In genomic region chr17:29556456-29556855, GRCm38 (mm10) we compare ENCODE assay signal across 29 mouse cellular contexts. TPM values are rescaled to one million over a fixed set of nuclear protein-coding genes. Genes with fewer than 3 reads are reported as not detected.
DNase-seq lines count a peak whose midpoint lies in the region; ATAC-seq lines count a peak whose summit lies in the region.
"Had no signal": no experiment of that assay in that cellular context is flagged by ENCODE, and none has a peak within 500 bp of the region (broad histone marks: within the 10 kb centered on the region; RNA-seq: fewer than 3 reads in every experiment).

No protein-coding gene starts in this region.

- 79% methylated on average over 10 of the region's 10 CpGs for WGBS in limb, embryonic 15.5 days
- WGBS in forebrain, embryonic 10.5 days, result 97% methylated on average over 10 of the region's 10 CpGs

- H3K36me3 ChIP-seq in limb, embryonic 15.5 days, result peaks cover 5% of the 10 kb centered on the region; the same call in 1 of the 2 replicates
- peaks cover 28% of the 10 kb centered on the region for H3K36me3 ChIP-seq in forebrain, embryonic 10.5 days (replicated peaks)
- H3K36me3 ChIP-seq: forebrain, embryonic 15.5 days had no signal

- DNase-seq in adrenal gland, adult 2 months, result peak; percentile 49
- no peak for DNase-seq in adrenal gland, postnatal 25 days
- peak; percentile 33 to 36 for DNase-seq in heart, postnatal 10 days
- DNase-seq in heart, adult 8-10 months (ENCODE audit: low spot score), result no peak
- peak; percentile 34 for DNase-seq in adrenal gland, postnatal 10 days
- DNase-seq in forebrain, embryonic 10.5 days (ENCODE audit: extremely low spot score, low spot score), result no peak
- DNase-seq in right cerebral cortex, postnatal 25 days, result no peak
- DNase-seq: cerebellum, adult 11 months; cerebellum, postnatal 14 days; kidney, adult 2 months; kidney, postnatal 14 days; layer of hippocampus, adult 9-11 months; right cerebral cortex, adult 18-20 months had no signal

- no peak overlapping the region for H3K4me3 ChIP-seq in limb, embryonic 15.5 days
- no peak overlapping the region for H3K4me3 ChIP-seq in forebrain, embryonic 10.5 days
- H3K4me3 ChIP-seq: embryonic facial prominence, embryonic 13.5 days; forebrain, embryonic 15.5 days; midbrain, embryonic 13.5 days; neural tube, embryonic 13.5 days had no signal

- H3K27me3 ChIP-seq in limb, embryonic 15.5 days, result no peaks in the 10 kb centered on the region
- no peaks in the 10 kb centered on the region for H3K27me3 ChIP-seq in forebrain, embryonic 10.5 days (ENCODE audit: poor library complexity, severe bottlenecking)
- H3K27me3 ChIP-seq: embryonic facial prominence, embryonic 13.5 days; forebrain, embryonic 15.5 days; midbrain, embryonic 13.5 days; neural tube, embryonic 13.5 days had no signal

- H3K4me1 ChIP-seq in limb, embryonic 15.5 days, result 0 out of 2 replicates have a peak, but pooled peaks cover 3% of the 10 kb centered on the region
- peaks cover 2% of the 10 kb centered on the region; the same call in 1 of the 2 replicates for H3K4me1 ChIP-seq in forebrain, embryonic 10.5 days
- H3K4me1 ChIP-seq: forebrain, embryonic 15.5 days had no signal

- intact Hi-C loops in heart, postnatal 10 days (cut with DNase I), result no loop called here

- H3K27ac ChIP-seq in limb, embryonic 15.5 days, result peak overlapping the region; percentile 55
- no peak overlapping the region for H3K27ac ChIP-seq in forebrain, embryonic 10.5 days
- H3K27ac ChIP-seq: embryonic facial prominence, embryonic 13.5 days; forebrain, embryonic 15.5 days; liver, embryonic 14.5 days; midbrain, embryonic 13.5 days; neural tube, embryonic 13.5 days had no signal

- no peak overlapping the region for H3K4me2 ChIP-seq in limb, embryonic 15.5 days
- H3K4me2 ChIP-seq: embryonic facial prominence, embryonic 13.5 days; forebrain, embryonic 15.5 days; midbrain, embryonic 13.5 days; neural tube, embryonic 13.5 days had no signal

- no peak for ATAC-seq in limb, embryonic 15.5 days (ENCODE audit: insufficient number of reproducible peaks, low FRiP score, low TSS enrichment, low read depth)
- ATAC-seq: CD4-positive, CD25-positive, alpha-beta regulatory T cell, adult 4 months; forebrain, embryonic 15.5 days; hindbrain, embryonic 16.5 days; midbrain, embryonic 13.5 days had no signal

- H3K9me3 ChIP-seq in limb, embryonic 15.5 days, result no peaks in the 10 kb centered on the region
- peaks cover 6% of the 10 kb centered on the region; the same call in 1 of the 2 replicates for H3K9me3 ChIP-seq in forebrain, embryonic 10.5 days
- H3K9me3 ChIP-seq: forebrain, embryonic 15.5 days had no signal

- H3K9ac ChIP-seq in limb, embryonic 15.5 days, result no peak overlapping the region
- H3K9ac ChIP-seq: embryonic facial prominence, embryonic 13.5 days; forebrain, embryonic 15.5 days; liver, embryonic 14.5 days; midbrain, embryonic 13.5 days; neural tube, embryonic 13.5 days had no signal

RNA-seq across cellular contexts. Expression of gene Tmem217, which starts 4.3 kb away (rescaled TPM):
- not detected for total RNA-seq in adrenal gland, adult 2 months (2021)
- 0.88 and 1.6 TPM in 2 replicates for polyA plus RNA-seq in adrenal gland, adult 2 months (2012; rRNA removed)
- total RNA-seq in adrenal gland, postnatal 25 days (2021), result 0.36 TPM in 1 of 2 replicates, not detected in the other
- not detected for total RNA-seq in heart, postnatal 10 days (2021)
- not detected for total RNA-seq in heart, adult 8-10 months (2022)
- total RNA-seq in adrenal gland, postnatal 10 days (2021), result not detected
- polyA plus RNA-seq in limb, embryonic 15.5 days (2015; fragmentation: Nextera tagmentation; extraction: Ambion mirVana), result 0.73 and 1.1 TPM in 2 replicates
- polyA plus RNA-seq in forebrain, embryonic 10.5 days (2016; fragmentation: Nextera tagmentation; extraction: Ambion mirVana), result 1.0 and 1.2 TPM in 2 replicates
- total RNA-seq: heart, postnatal 36 days; left cerebral cortex, adult 8-10 months had no signal

RNA-seq across cellular contexts. Expression of gene Tbc1d22b, which starts 6.9 kb away (rescaled TPM):
- 10 to 100 TPM; 24.2 to 30.5 TPM for total RNA-seq in adrenal gland, adult 2 months (2021)
- 25.7 and 30.6 TPM in 2 replicates for polyA plus RNA-seq in adrenal gland, adult 2 months (2012; rRNA removed)
- 28.4 and 30.7 TPM in 2 replicates for total RNA-seq in adrenal gland, postnatal 25 days (2021)
- 10 to 100 TPM; 15.4 to 16.2 TPM for total RNA-seq in heart, postnatal 10 days (2021)
- 10 to 100 TPM; 11.3 to 13.5 (median 11.9) TPM for total RNA-seq in heart, adult 8-10 months (2022)
- 10 to 100 TPM; 19.7 to 20.3 TPM for total RNA-seq in adrenal gland, postnatal 10 days (2021)
- polyA plus RNA-seq in limb, embryonic 15.5 days (2015; fragmentation: Nextera tagmentation; extraction: Ambion mirVana), result 13.4 and 14.7 TPM in 2 replicates
- polyA plus RNA-seq in forebrain, embryonic 10.5 days (2016; fragmentation: Nextera tagmentation; extraction: Ambion mirVana), result 18.3 and 19.3 TPM in 2 replicates

RNA-seq across cellular contexts. Expression of gene Gm17657, which starts 7.0 kb away (rescaled TPM):
- total RNA-seq in adrenal gland, adult 2 months (2021), result not detected
- not detected in 2 replicates for polyA plus RNA-seq in adrenal gland, adult 2 months (2012; rRNA removed)
- not detected in 2 replicates for total RNA-seq in adrenal gland, postnatal 25 days (2021)
- not detected for total RNA-seq in heart, postnatal 10 days (2021)
- total RNA-seq in heart, adult 8-10 months (2022), result not detected
- not detected for total RNA-seq in adrenal gland, postnatal 10 days (2021)
- polyA plus RNA-seq in limb, embryonic 15.5 days (2015; fragmentation: Nextera tagmentation; extraction: Ambion mirVana), result not detected in 2 replicates
- not detected in 2 replicates for polyA plus RNA-seq in forebrain, embryonic 10.5 days (2016; fragmentation: Nextera tagmentation; extraction: Ambion mirVana)
- total RNA-seq: heart, postnatal 36 days; left cerebral cortex, adult 8-10 months; megakaryocyte, adult 5-6 weeks had no signal
- polyA plus RNA-seq: brain, embryonic 14.5 days; CD4-positive, CD25-positive, alpha-beta regulatory T cell, adult 4 months; embryonic facial prominence, embryonic 13.5 days; forebrain, embryonic 15.5 days; gonadal fat pad, adult 2 months; hindbrain, embryonic 16.5 days; kidney, adult 2 months; limb, embryonic 11.5 days; liver, embryonic 14.5 days; lung, embryonic 16.5 days; midbrain, embryonic 13.5 days; neural tube, embryonic 13.5 days; thymus, postnatal 0 days had no signal

RNA-seq across cellular contexts. Expression of gene Rnf8, which starts 58.1 kb away (rescaled TPM):
- 10 to 100 TPM; 31.2 to 54.3 TPM for total RNA-seq in adrenal gland, adult 2 months (2021)
- 22.7 and 35.0 TPM in 2 replicates for polyA plus RNA-seq in adrenal gland, adult 2 months (2012; rRNA removed)
- 54.1 and 57.0 TPM in 2 replicates for total RNA-seq in adrenal gland, postnatal 25 days (2021)
- 10 to 100 TPM; 25.2 to 26.1 TPM for total RNA-seq in heart, postnatal 10 days (2021)
- total RNA-seq in heart, adult 8-10 months (2022), result 10 to 100 TPM; 16.1 to 20.7 (median 18.9) TPM
- total RNA-seq in adrenal gland, postnatal 10 days (2021), result 10 to 100 TPM; 43.1 to 50.7 TPM
- 67.3 and 68.8 TPM in 2 replicates for polyA plus RNA-seq in limb, embryonic 15.5 days (2015; fragmentation: Nextera tagmentation; extraction: Ambion mirVana)
- polyA plus RNA-seq in forebrain, embryonic 10.5 days (2016; fragmentation: Nextera tagmentation; extraction: Ambion mirVana), result 120 and 124 TPM in 2 replicates

RNA-seq across cellular contexts. Expression of gene Gm28043, which starts 58.2 kb away (rescaled TPM):
- 1 to 10 TPM; 1.8 to 2.4 TPM for total RNA-seq in adrenal gland, adult 2 months (2021)
- 0.16 and 0.26 TPM in 2 replicates for polyA plus RNA-seq in adrenal gland, adult 2 months (2012; rRNA removed)
- total RNA-seq in adrenal gland, postnatal 25 days (2021), result 4.5 and 5.0 TPM in 2 replicates
- 1 to 10 TPM; 1.4 to 2.0 TPM for total RNA-seq in heart, postnatal 10 days (2021)
- 1 to 10 TPM in 2 of 4 experiments, under 1 TPM in 2; 0.78 to 1.3 (median 0.91) TPM for total RNA-seq in heart, adult 8-10 months (2022)
- total RNA-seq in adrenal gland, postnatal 10 days (2021), result 1 to 10 TPM; 2.3 to 4.6 TPM
- 2.5 and 2.8 TPM in 2 replicates for polyA plus RNA-seq in limb, embryonic 15.5 days (2015; fragmentation: Nextera tagmentation; extraction: Ambion mirVana)
- 3.6 and 3.9 TPM in 2 replicates for polyA plus RNA-seq in forebrain, embryonic 10.5 days (2016; fragmentation: Nextera tagmentation; extraction: Ambion mirVana)

Comparison
In these comparisons a context has a peak if more than half of its experiments do, and no peak if none do; other contexts are left out.
1. DNase-seq: peak in adrenal gland, adult 2 months (single experiment), heart, postnatal 10 days (2 of 2) and adrenal gland, postnatal 10 days (single experiment); none in adrenal gland, postnatal 25 days (single experiment), heart, adult 8-10 months (single experiment), forebrain, embryonic 10.5 days (single experiment) and right cerebral cortex, postnatal 25 days (single experiment).